Mouse (Mus musculus) forebrain, embryonic 13.5 days (tissue): Measurements from ENCODE around the gene Rex1bd. TPM values are rescaled to one million over a fixed set of nuclear protein-coding genes. Genes with fewer than 3 reads are reported as not detected.
A peak's percentile ranks its signal among the peaks of the same experiment; 100 is the strongest.

Experiments used
- ATAC-seq: fragments of 200-750 bp; cut with Nextera tagmentation; 2 replicates; pipeline ENCODE4 v1.8.0; 2017
- H3K27ac ChIP-seq: fragments of 300-500 bp; sonication (generic); 2 replicates; pipeline ENCODE4 v1.5.1; 2015; ENCODE audit warnings: inconsistent platforms, mild to moderate bottlenecking, moderate library complexity
- H3K27me3 ChIP-seq: fragments of 300-500 bp; sonication (generic); 2 replicates; pipeline ENCODE4 v1.6.1; 2015; ENCODE audit warnings: mild to moderate bottlenecking, inconsistent platforms
- H3K36me3 ChIP-seq: fragments of 300-500 bp; sonication (generic); 2 replicates; pipeline ENCODE4 v1.6.1; 2015; ENCODE audit warnings: mild to moderate bottlenecking, inconsistent platforms; ENCODE audit not compliant: poor library complexity, severe bottlenecking
- H3K4me1 ChIP-seq: fragments of 300-500 bp; sonication (generic); 2 replicates; pipeline ENCODE4 v1.6.1; 2015; ENCODE audit warnings: inconsistent platforms
- H3K4me2 ChIP-seq: fragments of 300-500 bp; sonication (generic); 2 replicates; pipeline ENCODE4 v1.6.1; 2015; ENCODE audit warnings: inconsistent platforms, mild to moderate bottlenecking, moderate library complexity
- H3K4me3 ChIP-seq: fragments of 300-500 bp; sonication (generic); 2 replicates; pipeline ENCODE4 v1.5.1; 2015; ENCODE audit warnings: mild to moderate bottlenecking, inconsistent platforms
- H3K9ac ChIP-seq: fragments of 300-500 bp; sonication (generic); 2 replicates; pipeline ENCODE4 v1.6.1; 2015; ENCODE audit warnings: mild to moderate bottlenecking, inconsistent platforms
- H3K9me3 ChIP-seq: fragments of 300-500 bp; sonication (generic); replicated peaks from 2 replicates; pipeline ENCODE4 v1.6.1; 2016; ENCODE audit warnings: inconsistent platforms
- WGBS: fragments of 180-500 bp; shearing (Covaris S2); methylation state at CpG from one replicate; pipeline ENCODE4 v1.1.7; 2015; 5-methylcytosine and 5-hydroxymethylcytosine counted together
- polyA plus RNA-seq: library from polyadenylated mRNA; unstranded; fragments of >200 nt; fragmentation: Nextera tagmentation; extraction: Ambion mirVana; gene quantifications from 2 replicates; pipeline ENCODE4 v1.2.1, GENCODE M21; 2015

Rex1bd gene
- polyA plus RNA-seq, 1 experiment from 2014 or later, result 150 TPM

DNA sequence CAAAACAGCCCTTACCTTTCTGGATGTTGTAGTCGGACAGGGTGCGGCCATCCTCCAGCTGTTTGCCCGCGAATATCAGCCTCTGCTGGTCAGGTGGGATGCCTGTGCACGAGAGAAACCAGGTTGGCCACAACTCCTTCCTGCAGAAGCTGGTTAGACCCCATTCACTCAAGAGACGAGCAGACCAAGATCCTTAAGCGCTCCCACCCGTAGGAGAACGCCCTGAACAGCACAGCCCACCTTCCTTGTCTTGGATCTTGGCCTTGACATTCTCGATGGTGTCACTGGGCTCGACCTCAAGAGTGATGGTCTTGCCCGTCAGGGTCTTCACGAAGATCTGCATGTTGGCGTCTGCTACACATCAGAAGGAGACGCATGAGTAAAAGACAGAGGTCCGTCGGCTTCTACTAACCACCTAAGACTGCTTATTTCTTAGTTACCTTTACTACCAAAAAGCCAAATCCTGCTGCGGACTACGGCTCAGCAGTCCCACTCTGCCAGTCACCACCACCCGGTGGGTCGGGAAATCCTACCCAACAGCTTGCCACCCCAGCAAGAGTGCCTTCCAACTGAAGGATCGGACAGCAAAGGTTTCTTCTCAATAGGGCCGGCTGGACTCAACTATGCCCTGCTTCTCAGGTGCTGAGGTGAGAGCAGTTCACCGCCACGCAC lies 2.9 kb upstream of the Rex1bd start:
- Histone ChIP-seq H3K9me3 (no peaks in the 10 kb centered on the region), H3K27me3 (no peaks in the 10 kb centered on the region), H3K36me3 (peaks cover 47% of the 10 kb centered on the region), H3K9ac (peak overlapping the region; percentile 98), H3K4me1 (peaks cover 41% of the 10 kb centered on the region), H3K27ac (peak overlapping the region; percentile 92), H3K4me2 (peak overlapping the region; percentile 99), H3K4me3 (peak overlapping the region; percentile 98)
- ATAC-seq, result no peak
- 17% methylated on average over 25 of the region's 25 CpGs for WGBS

- H3K4me1 ChIP-seq, result peaks cover 59% of the 10 kb centered on the region
- no peak for ATAC-seq
- peak overlapping the region; percentile 2; the same call in 1 of the 2 replicates for H3K27ac ChIP-seq
- H3K9ac ChIP-seq, result no peak overlapping the region
- H3K27me3 ChIP-seq, result peaks cover 22% of the 10 kb centered on the region
- H3K4me3 ChIP-seq, result peak overlapping the region; percentile 72
- peak overlapping the region; percentile 77; the same call in 1 of the 2 replicates for H3K4me2 ChIP-seq
- H3K36me3 ChIP-seq, result peaks cover 32% of the 10 kb centered on the region
- 64% methylated on average over 5 of the region's 5 CpGs for WGBS
- H3K9me3 ChIP-seq, result no peaks in the 10 kb centered on the region
Observed at GRCm38 (mm10) chr8:70507027-70507393, 458 bp upstream of the Rex1bd start.

DNA sequence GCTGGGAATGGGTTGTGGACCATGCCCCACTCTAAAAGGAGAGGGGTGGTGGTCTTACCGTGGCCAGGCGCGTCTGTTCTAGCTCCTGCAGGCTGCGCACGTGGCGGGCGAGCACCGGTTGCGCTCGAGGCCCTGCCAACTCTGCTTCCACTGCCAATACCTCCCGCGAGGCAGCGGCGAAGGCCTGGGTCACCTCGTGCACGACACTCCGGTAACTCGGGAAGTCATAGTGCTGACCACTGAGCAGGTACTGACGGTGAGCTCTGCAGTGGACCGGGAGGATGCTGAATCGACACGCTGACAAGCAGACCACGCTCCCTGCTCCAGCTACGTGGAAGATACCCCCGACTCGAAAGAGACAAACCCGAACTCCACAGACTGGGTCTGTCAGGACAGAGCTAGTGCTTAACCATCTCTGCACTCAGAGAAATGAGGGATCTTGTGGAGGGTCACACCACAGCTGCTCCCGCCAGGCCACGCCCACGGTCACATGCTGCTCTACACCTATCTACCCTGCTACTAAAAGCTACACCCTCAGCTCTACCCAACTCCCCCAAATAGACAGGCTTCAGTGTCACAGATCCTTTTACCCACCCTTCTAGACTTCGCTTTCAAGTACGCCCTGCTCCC lies 739 bp downstream of the Rex1bd start:
- WGBS, result 38% methylated on average over 32 of the region's 32 CpGs
- H3K27ac ChIP-seq, result peak overlapping the region; percentile 91
- H3K4me3 ChIP-seq, result peak overlapping the region; percentile 72
- H3K4me2 ChIP-seq, result peak overlapping the region; percentile 77
- peak overlapping the region; percentile 90 for H3K9ac ChIP-seq
- peaks cover 34% of the 10 kb centered on the region for H3K27me3 ChIP-seq
- peak; percentile 15; the same call in 1 of the 2 replicates for ATAC-seq
- peaks cover 32% of the 10 kb centered on the region for H3K36me3 ChIP-seq
- H3K4me1 ChIP-seq, result peaks cover 59% of the 10 kb centered on the region
- no peaks in the 10 kb centered on the region for H3K9me3 ChIP-seq

GRCm38 (mm10) chr8:70504851-70505250 lies 1.7 kb downstream of the Rex1bd start:
- 72% methylated on average over 3 of the region's 3 CpGs for WGBS
- H3K4me3 ChIP-seq, result no peak overlapping the region; the same call in 1 of the 2 replicates
- no peak overlapping the region for H3K27ac ChIP-seq
- H3K27me3 ChIP-seq, result peaks cover 44% of the 10 kb centered on the region
- H3K36me3 ChIP-seq, result peaks cover 32% of the 10 kb centered on the region
- H3K9me3 ChIP-seq, result no peaks in the 10 kb centered on the region
- no peak overlapping the region for H3K9ac ChIP-seq
- peaks cover 62% of the 10 kb centered on the region for H3K4me1 ChIP-seq
- peak overlapping the region; percentile 77; the same call in 1 of the 2 replicates for H3K4me2 ChIP-seq
- ATAC-seq, result no peak

DNA sequence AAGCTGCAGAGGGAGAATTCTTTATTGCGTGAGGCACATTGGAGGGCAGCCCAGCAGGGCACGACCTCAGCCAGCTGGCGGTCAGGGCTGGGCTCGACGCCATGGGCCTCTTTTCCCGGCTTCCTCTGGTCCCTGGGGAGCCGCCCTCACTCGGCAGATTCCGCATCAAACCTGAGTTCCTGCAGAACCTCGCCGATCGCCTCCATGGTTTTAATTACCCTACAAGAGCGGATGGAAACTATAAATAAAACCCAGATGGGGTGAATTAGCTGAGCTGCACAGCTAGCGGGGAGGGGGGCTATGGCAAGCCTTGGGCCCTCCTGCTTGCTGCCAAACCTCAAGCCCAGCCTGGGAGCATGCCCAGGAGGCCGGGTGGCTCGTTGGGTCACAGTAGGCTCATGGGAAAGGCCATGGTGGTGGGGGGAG lies 2.2 kb downstream of the Rex1bd start:
- no peak for ATAC-seq
- Histone ChIP-seq H3K27ac (no peak overlapping the region), H3K4me1 (peaks cover 58% of the 10 kb centered on the region), H3K27me3 (peaks cover 49% of the 10 kb centered on the region), H3K36me3 (peaks cover 32% of the 10 kb centered on the region), H3K4me2 (no peak overlapping the region), H3K9ac (peak overlapping the region; percentile 12; the same call in 1 of the 2 replicates), H3K9me3 (no peaks in the 10 kb centered on the region), H3K4me3 (no peak overlapping the region)
- 81% methylated on average over 16 of the region's 16 CpGs for WGBS

- Histone ChIP-seq H3K27me3 (peaks cover 60% of the 10 kb centered on the region), H3K4me3 (no peak overlapping the region), H3K4me2 (peak overlapping the region; percentile 22; the same call in 1 of the 2 replicates), H3K9me3 (no peaks in the 10 kb centered on the region), H3K27ac (no peak overlapping the region), H3K36me3 (peaks cover 22% of the 10 kb centered on the region), H3K9ac (peak overlapping the region; percentile 7; the same call in 1 of the 2 replicates), H3K4me1 (peaks cover 48% of the 10 kb centered on the region)
- 12% methylated on average over 46 of the region's 46 CpGs for WGBS
- ATAC-seq, result no peak
Observed at GRCm38 (mm10) chr8:70503062-70503750, 3.3 kb downstream of the Rex1bd start.

GRCm38 (mm10) chr8:70502540-70502939 lies 4.0 kb downstream of the Rex1bd start:
- Histone ChIP-seq H3K4me3 (no peak overlapping the region), H3K36me3 (peaks cover 15% of the 10 kb centered on the region), H3K4me2 (peak overlapping the region; percentile 24; the same call in 1 of the 2 replicates), H3K9me3 (no peaks in the 10 kb centered on the region), H3K27ac (no peak overlapping the region), H3K27me3 (peaks cover 67% of the 10 kb centered on the region), H3K9ac (peak overlapping the region; percentile 45; the same call in 1 of the 2 replicates), H3K4me1 (peaks cover 46% of the 10 kb centered on the region)
- WGBS, result 35% methylated on average over 12 of the region's 12 CpGs
- ATAC-seq, result no peak

DNA sequence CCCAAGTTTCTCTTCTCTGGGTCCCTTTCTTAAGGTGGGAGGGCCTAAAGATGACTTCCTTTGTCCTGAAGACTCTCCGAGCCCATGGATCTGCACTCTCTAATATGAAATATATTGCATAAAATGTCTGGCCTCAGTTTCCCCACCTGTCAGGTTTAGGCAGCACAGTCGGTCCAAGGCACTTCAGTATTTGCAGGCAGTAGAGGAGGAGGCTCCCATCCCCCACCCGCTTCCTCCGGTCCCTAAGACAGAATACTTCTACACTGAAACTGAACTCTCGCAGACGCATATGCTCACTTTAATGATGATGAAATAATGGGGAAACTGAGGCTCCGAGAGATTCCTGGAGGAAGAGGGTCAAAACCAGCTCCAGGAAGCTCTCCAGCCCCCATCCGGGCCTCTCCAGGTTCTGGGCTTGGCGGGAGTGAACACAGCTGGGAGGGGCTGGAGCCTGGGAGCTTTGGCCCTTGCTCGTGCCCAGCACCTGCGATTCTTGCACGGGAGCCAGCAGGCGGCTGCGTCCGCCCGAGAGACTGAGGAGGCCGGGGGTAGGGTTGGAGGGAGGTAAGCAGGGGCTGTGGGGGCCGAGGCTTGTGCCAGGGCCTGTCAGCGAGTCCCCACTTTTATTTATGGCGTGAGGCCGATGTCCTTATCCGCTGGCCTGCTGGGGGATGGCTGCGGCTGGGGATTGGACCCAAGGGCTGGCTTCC lies 4.6 kb downstream of the Rex1bd start:
- Histone ChIP-seq H3K4me2 (peak overlapping the region; percentile 24), H3K27ac (no peak overlapping the region), H3K4me1 (peaks cover 46% of the 10 kb centered on the region), H3K36me3 (peaks cover 9% of the 10 kb centered on the region), H3K9ac (peak overlapping the region; percentile 45), H3K9me3 (no peaks in the 10 kb centered on the region), H3K27me3 (peaks cover 73% of the 10 kb centered on the region), H3K4me3 (no peak overlapping the region)
- no peak for ATAC-seq
- 11% methylated on average over 23 of the region's 23 CpGs for WGBS

DNA sequence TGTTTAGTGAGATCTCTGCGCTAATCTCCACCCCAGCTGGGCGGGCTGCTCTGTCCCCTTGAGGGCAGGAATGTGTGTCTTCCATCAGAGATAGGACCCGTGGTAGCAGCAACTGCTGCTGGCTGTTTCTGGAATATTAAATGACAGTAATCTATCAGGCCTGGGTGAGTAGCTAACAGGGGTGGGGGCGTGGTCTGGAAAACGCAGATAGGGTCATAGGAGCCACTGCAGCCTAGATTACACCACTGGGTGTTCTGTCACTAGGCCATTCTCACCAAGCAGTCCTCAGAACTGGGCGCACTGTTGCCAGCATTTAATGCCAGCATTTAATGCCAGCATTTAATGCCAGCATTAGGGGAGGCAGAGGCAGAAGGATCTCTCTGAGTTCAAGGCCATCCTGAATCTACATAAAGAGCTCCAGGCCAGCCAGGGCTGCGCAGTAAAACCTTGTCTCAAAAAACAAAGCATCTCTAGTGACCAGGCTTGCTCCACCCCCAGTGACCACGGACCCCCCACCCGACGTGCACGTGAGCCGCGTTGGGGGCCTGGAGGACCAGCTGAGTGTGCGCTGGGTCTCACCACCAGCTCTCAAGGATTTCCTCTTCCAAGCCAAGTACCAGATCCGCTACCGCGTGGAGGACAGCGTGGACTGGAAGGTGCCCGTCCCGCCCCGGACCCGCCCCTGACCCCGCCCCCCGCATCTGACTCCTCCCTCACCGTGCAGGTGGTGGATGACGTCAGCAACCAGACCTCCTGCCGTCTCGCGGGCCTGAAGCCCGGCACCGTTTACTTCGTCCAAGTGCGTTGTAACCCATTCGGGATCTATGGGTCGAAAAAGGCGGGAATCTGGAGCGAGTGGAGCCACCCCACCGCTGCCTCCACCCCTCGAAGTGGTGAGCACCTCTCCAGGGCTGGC lies 5.9 kb downstream of the Rex1bd start:
- Histone ChIP-seq H3K27me3 (peaks cover 86% of the 10 kb centered on the region), H3K9me3 (no peaks in the 10 kb centered on the region), H3K36me3 (peaks cover 8% of the 10 kb centered on the region; the same call in 1 of the 2 replicates), H3K27ac (no peak overlapping the region), H3K9ac (no peak overlapping the region), H3K4me1 (peaks cover 41% of the 10 kb centered on the region), H3K4me2 (peak overlapping the region; percentile 27), H3K4me3 (peak overlapping the region; percentile 19)
- 8% methylated on average over 39 of the region's 39 CpGs for WGBS
- no peak for ATAC-seq

DNA sequence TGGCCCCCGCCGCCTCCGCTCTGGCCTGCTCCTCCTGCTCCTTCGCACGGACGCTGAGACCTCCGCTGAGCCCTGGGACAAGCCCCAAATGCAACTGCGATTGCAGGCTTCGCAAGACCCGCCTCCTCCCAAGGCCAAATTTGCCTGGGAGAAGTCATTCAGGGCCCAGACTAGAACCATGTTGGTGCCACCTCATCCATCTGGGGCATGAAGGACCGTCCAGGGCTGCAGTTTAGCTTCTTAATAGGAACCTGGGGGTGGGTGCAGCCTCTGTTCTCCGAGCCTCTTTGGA lies 10.8 kb downstream of the Rex1bd start:
- Histone ChIP-seq H3K4me1 (peaks cover 46% of the 10 kb centered on the region), H3K27me3 (peaks cover 100% of the 10 kb centered on the region), H3K4me2 (0 out of 2 replicates have a peak overlapping the region, but pooled peaks have one; percentile 4), H3K4me3 (0 out of 2 replicates have a peak overlapping the region, but pooled peaks have one; percentile 9), H3K9ac (no peak overlapping the region), H3K27ac (no peak overlapping the region), H3K36me3 (no peaks in the 10 kb centered on the region), H3K9me3 (no peaks in the 10 kb centered on the region)
- no peak for ATAC-seq
- 6% methylated on average over 12 of the region's 12 CpGs for WGBS
